Mouse (Mus musculus): ENCODE measurements around the gene Fmnl3.

The Fmnl3 gene

GRCm38 (mm10) chr15:99317267-99317651 is 53.0 kb downstream of the Fmnl3 start:
- no peak for DNase-seq (ENCODE audit: low spot score)

- peak; percentile 48 for DNase-seq (ENCODE audit: low spot score)
These were observed 53.7 kb downstream of the Fmnl3 start for GRCm38 (mm10) chr15:99316314-99317266.

DNA sequence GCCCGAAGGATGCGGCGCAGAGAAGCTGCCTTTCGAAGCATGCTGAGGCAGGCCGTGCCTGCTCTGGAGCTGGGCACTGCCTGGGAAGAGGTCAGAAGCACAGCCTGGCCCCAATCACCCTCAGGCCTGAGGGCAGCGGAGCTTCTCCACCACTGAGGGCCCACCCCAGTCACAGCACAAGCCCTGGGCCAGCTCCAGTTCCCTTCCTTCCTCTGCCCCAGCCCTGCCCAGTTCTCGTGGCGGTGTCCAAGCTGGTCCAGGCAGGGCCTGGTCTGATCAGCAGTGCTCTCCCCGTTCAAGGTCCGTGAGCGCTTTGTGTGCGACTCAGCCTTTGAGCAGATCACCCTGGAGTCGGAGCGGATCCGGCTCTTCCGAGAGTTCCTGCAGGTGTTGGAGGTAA is 55.4 kb downstream of the Fmnl3 start:
- no peak for DNase-seq (ENCODE audit: low spot score)

- DNase-seq (ENCODE audit: low spot score), result no peak
These were observed 59.7 kb downstream of the Fmnl3 start for GRCm38 (mm10) chr15:99310617-99311016.

DNA sequence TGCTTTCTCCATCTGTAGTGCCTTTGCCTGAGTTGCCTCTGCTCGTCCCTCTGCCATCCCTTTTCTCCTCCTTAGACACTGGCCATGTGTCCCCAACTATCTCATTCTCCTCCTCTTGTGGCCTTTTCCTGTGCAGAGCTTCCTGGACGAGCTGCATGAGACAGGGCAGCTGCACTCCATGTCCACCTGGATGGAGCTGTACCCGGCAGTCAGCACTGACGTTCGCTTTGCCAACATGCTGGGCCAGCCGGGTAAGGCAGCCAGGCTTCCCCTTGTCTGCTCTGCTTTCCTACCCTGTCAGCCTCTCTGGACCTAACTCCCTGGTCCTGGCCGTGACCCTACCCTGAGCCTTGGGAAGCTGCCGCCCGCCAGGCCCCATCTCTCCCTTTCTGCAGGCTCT is 60.7 kb downstream of the Fmnl3 start:
- DNase-seq (ENCODE audit: low spot score), result no peak

GRCm38 (mm10) chr15:99307476-99307875 is 62.8 kb downstream of the Fmnl3 start:
- no peak for DNase-seq (ENCODE audit: low spot score)

DNA sequence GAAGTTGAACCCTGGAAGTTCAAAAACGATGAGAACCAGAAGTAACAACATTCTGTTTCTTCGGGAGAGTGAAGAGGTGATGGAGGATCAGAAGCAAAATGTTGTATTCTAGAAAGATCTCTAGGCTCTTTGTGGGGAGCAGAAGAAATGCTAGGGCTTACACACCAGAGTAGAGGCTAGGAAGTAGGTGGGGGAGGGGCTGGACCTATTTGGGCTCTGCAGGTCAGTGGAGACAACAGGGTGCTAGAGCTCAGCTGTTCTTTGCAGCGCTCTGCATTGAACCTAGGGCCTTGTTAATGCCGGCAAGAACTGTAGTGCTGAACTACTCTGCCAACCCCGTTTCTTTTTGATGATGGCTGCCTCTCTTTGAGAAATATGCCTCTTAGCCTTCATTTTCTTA is 74.1 kb downstream of the Fmnl3 start:
- no peak for DNase-seq (ENCODE audit: low spot score)

- peak; percentile 66 for DNase-seq (ENCODE audit: low spot score)
These were observed 74.7 kb downstream of the Fmnl3 start, which contains the start of gene Fam186b for GRCm38 (mm10) chr15:99295484-99295981. Fam186b (minus strand) TSS chr15:99295888.

DNA sequence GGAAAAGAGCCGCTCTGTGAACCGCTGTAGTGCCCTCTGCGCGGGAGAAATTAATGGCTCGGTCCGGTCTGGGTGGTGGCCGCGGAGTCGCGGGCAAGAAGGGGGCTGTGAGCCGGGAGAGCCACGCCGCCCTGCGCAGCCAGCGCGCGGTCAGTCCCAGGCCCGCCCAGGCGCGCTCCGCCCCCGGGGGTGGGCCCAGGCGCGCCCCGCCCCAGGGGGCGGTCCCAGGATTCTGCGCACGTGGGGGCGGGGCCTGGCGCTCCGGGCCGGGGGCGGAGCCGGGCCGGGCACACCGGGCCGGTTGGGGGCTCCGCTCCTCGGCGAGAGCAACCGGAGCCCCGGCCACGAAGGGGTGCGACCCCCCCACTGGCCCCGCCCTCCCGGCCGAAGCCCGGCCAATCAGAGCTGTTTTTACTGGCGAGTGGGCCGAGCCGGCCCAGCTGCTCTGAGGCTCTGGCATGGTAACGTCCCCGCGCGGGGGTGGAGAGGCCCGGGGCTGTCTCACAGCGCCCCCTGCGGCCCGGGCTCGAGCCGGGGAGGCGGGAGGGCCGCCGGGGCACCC is 75.4 kb downstream of the Fmnl3 start, which contains the start of gene Prpf40b:
Gene Prpf40b (plus strand): TSS at position 275 of the 562 bp plus-strand sequence.
- peak; percentile 95 for DNase-seq (ENCODE audit: low spot score)

DNA sequence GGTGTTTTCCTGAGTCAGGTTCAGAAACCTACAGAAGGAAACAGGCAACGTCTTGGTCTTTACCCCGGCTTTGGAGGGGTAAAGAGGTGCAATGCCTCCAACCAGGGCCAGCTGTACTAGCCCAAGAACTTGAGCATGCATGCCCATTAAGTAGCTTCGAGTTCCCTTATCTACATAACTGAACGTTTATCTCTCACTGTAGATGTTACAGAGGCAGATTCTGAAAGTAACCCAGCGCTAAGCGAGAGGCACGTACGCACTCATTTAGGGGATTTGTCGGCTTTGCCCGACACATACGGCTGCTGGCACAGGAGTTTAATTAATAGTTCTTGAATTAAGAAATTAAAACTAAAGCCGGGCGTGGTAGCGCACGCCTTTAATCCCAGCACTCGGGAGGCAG is 76.0 kb downstream of the Fmnl3 start:
- no peak for DNase-seq (ENCODE audit: low spot score)

GRCm38 (mm10) chr15:99290586-99290985 is 79.7 kb downstream of the Fmnl3 start:
- DNase-seq (ENCODE audit: low spot score), result no peak

GRCm38 (mm10) chr15:99285189-99285535 is 85.1 kb downstream of the Fmnl3 start:
- DNase-seq (ENCODE audit: low spot score), result no peak

DNA sequence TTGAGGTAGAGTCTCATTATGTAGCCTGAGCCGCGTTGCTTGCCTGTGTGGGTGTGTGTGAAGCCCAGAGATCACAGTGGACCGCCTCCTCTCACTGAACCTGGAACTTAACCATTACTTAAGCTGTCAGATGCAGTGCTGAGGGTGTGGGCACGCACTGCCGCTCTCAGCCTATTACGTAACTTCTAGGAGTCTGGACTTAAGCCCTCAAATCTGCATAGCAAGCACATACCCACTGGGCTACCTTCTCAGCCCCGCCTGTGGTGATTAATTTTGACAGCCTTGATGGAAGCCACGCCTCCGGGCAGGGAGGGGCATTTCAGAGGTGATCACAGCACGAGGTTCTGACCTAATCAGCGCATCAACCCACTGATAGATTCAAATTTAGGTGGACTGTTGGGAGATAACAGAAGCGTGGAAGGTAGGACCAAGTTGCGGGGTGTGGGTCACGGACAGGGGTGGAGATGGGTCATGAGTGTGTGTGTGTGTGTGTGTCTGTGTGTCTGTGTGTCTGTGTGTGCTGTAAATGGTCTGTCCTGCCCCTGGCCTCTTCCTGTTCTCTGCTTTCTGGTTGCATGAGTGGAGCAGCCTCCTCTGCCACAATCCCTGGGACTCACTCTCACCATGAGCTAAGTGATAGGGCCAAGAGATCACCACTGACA is 85.6 kb downstream of the Fmnl3 start:
- no peak for DNase-seq (ENCODE audit: low spot score)

DNA sequence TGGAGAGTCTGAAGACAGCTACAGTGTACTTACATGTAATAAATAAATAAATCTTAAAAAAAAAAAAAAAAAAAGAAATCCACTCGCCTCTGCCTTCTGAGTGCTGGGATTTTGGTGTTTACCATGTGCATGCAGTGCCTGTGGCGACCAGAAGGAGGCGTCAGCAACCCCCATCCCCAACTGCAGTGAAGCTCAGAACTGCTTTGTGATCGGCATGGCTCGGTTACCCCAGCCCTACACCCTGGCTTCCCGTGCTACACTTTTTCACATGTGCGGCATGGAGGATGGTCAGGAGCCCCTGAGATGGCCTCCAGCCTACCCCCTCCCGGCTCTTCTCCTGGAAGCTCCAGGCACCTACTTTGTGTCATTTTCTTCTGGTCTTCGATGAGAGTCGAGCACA is 86.8 kb downstream of the Fmnl3 start:
- peak; percentile 38 for DNase-seq (ENCODE audit: low spot score)

GRCm38 (mm10) chr15:99278271-99278670 is 92.0 kb downstream of the Fmnl3 start:
- no peak for DNase-seq (ENCODE audit: low spot score)

- no peak for DNase-seq (ENCODE audit: low spot score)
These were observed 94.2 kb downstream of the Fmnl3 start for GRCm38 (mm10) chr15:99276095-99276494.

Measured in testis, postnatal 14 days (tissue).